Mouse (Mus musculus): ENCODE measurements around the gene Zcchc2.

DNA sequence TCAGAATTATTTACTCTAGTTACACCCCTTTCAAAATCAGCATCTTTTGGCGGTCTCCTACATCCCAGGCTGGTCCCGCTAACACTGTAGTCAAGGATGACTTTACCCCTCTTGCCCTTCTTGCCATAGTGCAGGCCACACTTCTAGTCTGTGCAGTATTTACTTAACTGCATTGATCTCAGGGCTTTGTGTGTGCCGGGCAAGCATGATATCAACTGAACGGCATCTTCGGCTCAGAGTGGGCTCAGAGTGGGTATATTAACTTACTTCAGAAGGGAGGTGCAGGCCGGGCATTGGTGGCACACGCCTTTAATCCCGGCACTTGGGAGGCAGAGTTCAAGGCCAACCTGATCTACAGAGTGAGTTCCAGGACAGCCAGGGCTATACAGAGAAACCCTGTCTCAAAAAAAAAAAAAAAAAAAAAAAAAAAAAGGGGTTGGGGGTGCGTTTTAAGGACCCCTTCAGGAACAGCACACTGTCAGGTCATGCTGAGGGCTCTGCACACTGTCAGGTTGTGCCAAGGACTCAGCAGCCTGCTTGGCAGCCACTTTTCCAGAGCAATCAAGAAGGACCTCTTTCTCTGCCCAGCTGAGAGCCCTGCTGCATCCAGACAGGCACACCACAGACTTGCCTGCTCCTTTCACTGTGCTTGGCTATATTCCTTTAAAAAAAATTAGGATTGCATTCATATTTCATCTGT, 72.8 kb downstream of the Zcchc2 start:
- TF ChIP-seq GATA1 (IDR thresholded peaks at IDR 0.05; ENCODE audit: borderline replicate concordance, low read length) (no peak), FLI1 (IDR thresholded peaks at IDR 0.05; ENCODE audit: low read length) (no peak)

Measured in megakaryocyte, embryonic 14.5 days (primary cell).